ENCODE assay signal across 12 mouse cellular contexts in the genomic region with DNA sequence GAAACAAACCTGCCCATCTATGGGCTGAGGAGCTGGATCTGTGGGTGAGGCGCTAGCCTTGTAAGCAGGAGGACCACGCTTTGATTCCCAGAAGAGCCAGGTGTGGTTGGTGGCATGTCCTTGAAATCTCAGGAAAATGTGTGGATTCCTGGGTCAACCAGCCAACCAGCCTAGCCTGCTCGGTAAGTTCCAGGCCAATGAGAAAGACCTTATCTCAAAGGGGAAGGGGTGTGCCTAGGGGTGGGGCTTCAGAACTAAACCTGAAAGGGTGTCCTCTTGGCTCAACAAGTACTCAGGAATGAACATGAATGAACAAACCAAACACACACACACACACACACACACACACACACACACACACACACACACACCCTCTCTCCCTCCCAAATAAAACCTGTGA.
DNase-seq lines count a peak whose midpoint lies in the region; ATAC-seq lines count a peak whose summit lies in the region.
"Had no signal": no experiment of that assay in that cellular context is flagged by ENCODE, and none has a peak within 500 bp of the region (broad histone marks: within the 10 kb centered on the region; RNA-seq: fewer than 3 reads in every experiment).

No protein-coding gene starts in this region.

- H3K4me2 ChIP-seq in forebrain, embryonic 11.5 days (ENCODE audit: low read depth, low read length, severe bottlenecking) = no peak overlapping the region
- no peak overlapping the region for H3K4me2 ChIP-seq in kidney, embryonic 15.5 days
- peak overlapping the region; percentile 24 for H3K4me2 ChIP-seq in lung, embryonic 16.5 days (ENCODE audit: low read depth, low read length)
- H3K4me2 ChIP-seq: liver, embryonic 12.5 days had no signal

- ATAC-seq in forebrain, embryonic 11.5 days (replicated peaks; ENCODE audit: low FRiP score) = no peak
- no peak for ATAC-seq in kidney, embryonic 15.5 days (replicated peaks; ENCODE audit: low FRiP score)
- ATAC-seq in lung, embryonic 16.5 days (ENCODE audit: low read depth) = peak; percentile 89
- ATAC-seq: forebrain, embryonic 14.5 days; liver, embryonic 12.5 days had no signal

- no peak overlapping the region for H3K4me3 ChIP-seq in forebrain, embryonic 10.5 days
- no peak overlapping the region for H3K4me3 ChIP-seq in forebrain, embryonic 11.5 days (ENCODE audit: low read depth, low read length)
- no peak overlapping the region for H3K4me3 ChIP-seq in kidney, embryonic 15.5 days (replicated peaks)
- H3K4me3 ChIP-seq in lung, embryonic 16.5 days (ENCODE audit: low read length) = no peak overlapping the region
- H3K4me3 ChIP-seq: liver, embryonic 12.5 days; midbrain, embryonic 10.5 days had no signal

- H3K36me3 ChIP-seq in forebrain, embryonic 10.5 days (replicated peaks) = peaks cover 41% of the 10 kb centered on the region
- H3K36me3 ChIP-seq in forebrain, embryonic 11.5 days (ENCODE audit: control insufficient read depth, insufficient read depth, low read length) = no peaks in the 10 kb centered on the region
- peaks cover 12% of the 10 kb centered on the region for H3K36me3 ChIP-seq in kidney, embryonic 15.5 days
- H3K36me3 ChIP-seq in lung, embryonic 16.5 days (ENCODE audit: control insufficient read depth, insufficient read depth, low read length) = no peaks in the 10 kb centered on the region
- H3K36me3 ChIP-seq: liver, embryonic 12.5 days had no signal

- H3K27me3 ChIP-seq in forebrain, embryonic 10.5 days (ENCODE audit: poor library complexity, severe bottlenecking) = no peaks in the 10 kb centered on the region
- H3K27me3 ChIP-seq in forebrain, embryonic 11.5 days (ENCODE audit: control insufficient read depth, insufficient read depth, low read length) = no peaks in the 10 kb centered on the region
- H3K27me3 ChIP-seq in kidney, embryonic 15.5 days = no peaks in the 10 kb centered on the region
- no peaks in the 10 kb centered on the region for H3K27me3 ChIP-seq in lung, embryonic 16.5 days (ENCODE audit: control insufficient read depth, insufficient read depth, low read depth, low read length)
- H3K27me3 ChIP-seq: liver, embryonic 12.5 days had no signal

- peaks cover 60% of the 10 kb centered on the region for H3K4me1 ChIP-seq in forebrain, embryonic 10.5 days
- H3K4me1 ChIP-seq in forebrain, embryonic 11.5 days (replicated peaks; ENCODE audit: control insufficient read depth, insufficient read depth, low read length) = peaks cover 8% of the 10 kb centered on the region
- H3K4me1 ChIP-seq in kidney, embryonic 15.5 days = peaks cover 86% of the 10 kb centered on the region
- H3K4me1 ChIP-seq in lung, embryonic 16.5 days (replicated peaks; ENCODE audit: control insufficient read depth, insufficient read depth, low read length) = peaks cover 63% of the 10 kb centered on the region

- 85% methylated on average over 3 of the region's 3 CpGs for WGBS in forebrain, embryonic 10.5 days
- WGBS in forebrain, embryonic 11.5 days = 80% methylated on average over 3 of the region's 3 CpGs
- WGBS in kidney, embryonic 15.5 days = 55% methylated on average over 3 of the region's 3 CpGs
- 55% methylated on average over 3 of the region's 3 CpGs for WGBS in lung, embryonic 16.5 days

- DNase-seq in forebrain, embryonic 10.5 days (ENCODE audit: extremely low spot score, low spot score) = no peak
- DNase-seq in forebrain, embryonic 11.5 days (ENCODE audit: low spot score) = no peak
- no peak for DNase-seq in kidney, adult 11 months
- peak; percentile 83 for DNase-seq in urinary bladder, postnatal 14 days (ENCODE audit: low spot score)
- no peak for DNase-seq in frontal cortex, postnatal 10 days (ENCODE audit: low spot score in 2 of 2)
- DNase-seq in adrenal gland, postnatal 36 days = no peak
- DNase-seq: kidney, postnatal 4 days had no signal

- H3K9ac ChIP-seq in forebrain, embryonic 11.5 days (ENCODE audit: low read length) = no peak overlapping the region
- H3K9ac ChIP-seq in kidney, embryonic 15.5 days = no peak overlapping the region
- no peak overlapping the region for H3K9ac ChIP-seq in lung, embryonic 16.5 days (ENCODE audit: low read length)
- H3K9ac ChIP-seq: liver, embryonic 12.5 days had no signal

- no peaks in the 10 kb centered on the region for H3K9me3 ChIP-seq in forebrain, embryonic 10.5 days
- H3K9me3 ChIP-seq in forebrain, embryonic 11.5 days (ENCODE audit: control insufficient read depth, low read length) = no peaks in the 10 kb centered on the region
- H3K9me3 ChIP-seq in kidney, embryonic 15.5 days (replicated peaks) = no peaks in the 10 kb centered on the region
- no peaks in the 10 kb centered on the region for H3K9me3 ChIP-seq in lung, embryonic 16.5 days (ENCODE audit: control insufficient read depth, low read length)
- H3K9me3 ChIP-seq: liver, embryonic 12.5 days; midbrain, embryonic 10.5 days had no signal

- 0 out of 2 replicates have a peak overlapping the region, but pooled peaks have one; percentile 8 for H3K27ac ChIP-seq in forebrain, embryonic 10.5 days
- no peak overlapping the region for H3K27ac ChIP-seq in forebrain, embryonic 11.5 days (ENCODE audit: low read depth, low read length)
- H3K27ac ChIP-seq in kidney, embryonic 15.5 days = peak overlapping the region; percentile 81
- H3K27ac ChIP-seq in lung, embryonic 16.5 days (ENCODE audit: low read length) = peak overlapping the region; percentile 92
- H3K27ac ChIP-seq: liver, embryonic 12.5 days; midbrain, embryonic 10.5 days had no signal
